Mouse (Mus musculus): ENCODE measurements around the gene Fam47c. TPM values are rescaled to one million over a fixed set of nuclear protein-coding genes. Genes with fewer than 3 reads are reported as not detected.

The Fam47c gene
- not detected in 2 replicates for polyA plus RNA-seq (2015; fragmentation: Nextera tagmentation; extraction: Ambion mirVana)

DNA sequence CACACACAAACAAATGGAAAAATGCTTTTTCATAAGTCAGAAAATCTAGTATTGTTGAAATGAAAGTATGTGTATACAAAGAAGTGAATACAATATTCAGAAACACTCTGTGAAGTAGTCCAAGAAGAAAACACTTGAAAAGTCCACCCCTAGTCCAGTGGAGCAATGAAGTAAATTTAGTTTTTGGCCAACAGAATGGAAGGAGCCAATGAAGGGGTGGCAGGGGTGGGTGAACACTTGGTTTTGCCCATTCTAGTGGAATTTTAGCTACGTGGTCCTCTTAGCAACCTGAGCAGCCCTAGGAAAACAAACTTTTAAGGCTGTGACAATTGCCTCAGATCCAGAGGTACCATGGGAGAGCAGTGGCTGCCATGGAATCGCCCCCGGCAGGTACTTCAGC, at the start of gene Fam47c:
Gene Fam47c, plus strand, starts transcription at position 301 of the 400 bp plus-strand sequence.
- Histone ChIP-seq H3K9ac (replicated peaks; ENCODE audit: low read depth, low read length) (no peak within 1 kb of the TSS), H3K4me1 (replicated peaks; ENCODE audit: control insufficient read depth, insufficient read depth, low read length) (no peaks in the 10 kb centered on the region), H3K27ac (ENCODE audit: low read length) (no peak within 1 kb of the TSS), H3K4me2 (ENCODE audit: low read length) (no peak within 1 kb of the TSS), H3K27me3 (replicated peaks; ENCODE audit: control insufficient read depth, insufficient read depth, low read length) (no peaks in the 10 kb centered on the region), H3K9me3 (ENCODE audit: control insufficient read depth, low read length) (no peaks in the 10 kb centered on the region), H3K36me3 (ENCODE audit: control insufficient read depth, insufficient read depth) (no peaks in the 10 kb centered on the region), H3K4me3 (replicated peaks; ENCODE audit: low read length) (no peak within 1 kb of the TSS)
- WGBS, result 77% methylated on average over 3 of the region's 3 CpGs
- no peak for ATAC-seq

DNA sequence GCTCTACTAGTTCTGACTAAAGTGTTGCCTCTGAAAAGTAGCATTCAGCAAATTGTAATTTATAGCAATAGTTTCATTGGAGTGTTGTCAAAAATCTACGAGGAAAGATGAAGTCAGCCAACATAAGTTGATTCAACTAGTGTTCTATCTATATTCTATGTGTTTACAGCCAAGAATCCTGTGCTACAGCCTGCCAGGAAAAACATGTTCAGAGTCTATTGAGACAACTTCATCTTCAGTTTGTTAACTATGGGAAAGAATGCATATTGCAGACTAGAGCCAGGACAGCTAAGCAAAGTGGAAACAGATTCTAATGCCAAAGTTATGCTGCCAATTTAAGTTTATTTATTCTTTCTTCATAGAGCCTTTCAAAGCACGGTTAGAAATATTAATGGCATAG, 31.8 kb downstream of the Fam47c start:
- Histone ChIP-seq H3K4me3 (replicated peaks; ENCODE audit: low read length) (no peak overlapping the region), H3K9ac (replicated peaks; ENCODE audit: low read depth, low read length) (no peak overlapping the region), H3K4me2 (ENCODE audit: low read length) (no peak overlapping the region), H3K4me1 (replicated peaks; ENCODE audit: control insufficient read depth, insufficient read depth, low read length) (no peaks in the 10 kb centered on the region), H3K27ac (ENCODE audit: low read length) (no peak overlapping the region), H3K36me3 (ENCODE audit: control insufficient read depth, insufficient read depth) (no peaks in the 10 kb centered on the region), H3K27me3 (replicated peaks; ENCODE audit: control insufficient read depth, insufficient read depth, low read length) (no peaks in the 10 kb centered on the region), H3K9me3 (ENCODE audit: control insufficient read depth, low read length) (no peaks in the 10 kb centered on the region)
- 61% methylated on average over 2 of the region's 2 CpGs for WGBS
- no peak for ATAC-seq

DNA sequence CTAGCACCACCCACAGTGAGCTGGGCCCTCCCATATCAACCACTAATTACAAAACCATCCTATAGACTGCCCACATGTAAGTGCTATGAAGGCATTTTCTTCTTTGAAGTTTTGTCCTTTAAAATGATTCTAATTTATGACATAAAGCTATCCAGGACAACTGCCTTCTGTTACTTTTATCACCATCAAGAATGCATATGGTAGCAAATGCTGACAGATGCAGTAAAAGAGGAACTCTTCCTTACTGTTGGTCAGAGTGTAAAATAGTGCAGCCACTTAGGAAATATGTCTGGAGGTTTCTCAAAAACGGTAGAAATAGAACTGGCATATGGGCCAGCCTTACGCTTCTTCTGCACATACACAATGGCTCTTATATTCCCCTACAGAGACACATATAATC, 39.5 kb downstream of the Fam47c start:
- Histone ChIP-seq H3K4me2 (ENCODE audit: low read length) (no peak overlapping the region), H3K4me3 (replicated peaks; ENCODE audit: low read length) (no peak overlapping the region), H3K27ac (ENCODE audit: low read length) (no peak overlapping the region), H3K27me3 (replicated peaks; ENCODE audit: control insufficient read depth, insufficient read depth, low read length) (no peaks in the 10 kb centered on the region), H3K9me3 (ENCODE audit: control insufficient read depth, low read length) (no peaks in the 10 kb centered on the region), H3K9ac (replicated peaks; ENCODE audit: low read depth, low read length) (no peak overlapping the region), H3K36me3 (ENCODE audit: control insufficient read depth, insufficient read depth) (no peaks in the 10 kb centered on the region), H3K4me1 (replicated peaks; ENCODE audit: control insufficient read depth, insufficient read depth, low read length) (no peaks in the 10 kb centered on the region)
- no peak for ATAC-seq
- WGBS, result 87% methylated on average over 2 of the region's 2 CpGs

Other genes starting within 250 kb of the Fam47c start
- 4.7 and 5.2 TPM in 2 replicates for gene Prrg1, start 153.9 kb upstream of the Fam47c start, polyA plus RNA-seq (2015; fragmentation: Nextera tagmentation; extraction: Ambion mirVana)

All from forebrain, embryonic 16.5 days (tissue).